Mouse (Mus musculus): ENCODE results near the gene Zfp451. TPM values are rescaled to one million over a fixed set of nuclear protein-coding genes. Genes with fewer than 3 reads are reported as not detected.

The Zfp451 gene
- polyA plus RNA-seq, 1 experiment from 2014 or later: 34.3 TPM

DNA sequence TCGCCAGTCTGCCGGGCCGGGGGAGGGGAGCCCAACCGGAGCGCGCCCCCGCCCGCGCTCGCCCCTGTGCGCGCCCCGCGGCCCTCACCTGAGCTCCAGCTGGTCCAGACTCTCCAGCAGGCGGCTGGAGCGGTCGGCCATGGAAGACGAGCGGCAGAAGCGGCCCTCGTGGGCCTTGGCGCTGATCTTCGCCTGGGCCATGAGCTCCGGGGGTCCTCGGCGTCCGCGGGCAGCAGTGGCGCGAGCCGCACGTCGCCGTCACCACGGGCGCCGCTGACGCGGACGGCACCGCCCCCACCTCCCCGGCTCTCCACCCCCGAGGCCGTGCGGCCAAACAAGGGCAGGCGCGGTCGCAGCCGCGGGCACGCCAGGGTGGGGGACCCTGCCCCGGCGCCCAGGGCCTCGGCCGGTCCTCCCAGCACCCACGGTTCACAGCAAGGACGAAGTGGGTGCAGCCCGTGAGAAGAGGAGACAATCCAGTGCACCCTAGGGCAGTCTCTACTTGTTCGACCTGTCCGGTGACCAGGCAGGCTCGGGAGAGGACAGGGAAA lies 56.8 kb downstream of the Zfp451 start, which contains the start of gene Bag2:
TSS of gene Bag2 (minus strand) at position 305 of the 551 bp plus-strand sequence.
- Histone ChIP-seq H3K4me3 (ENCODE audit: low read depth, low read length) (peak within 1 kb of the TSS; percentile 74), H3K9me3 (ENCODE audit: low read depth, low read length) (no peaks in the 10 kb centered on the region), H3K4me1 (ENCODE audit: insufficient read depth) (no peaks in the 10 kb centered on the region; the same call in 1 of the 2 replicates), H3K27ac (ENCODE audit: low read depth) (peak within 1 kb of the TSS; percentile 72; the same call in 1 of the 2 replicates), H3K4me2 (peak within 1 kb of the TSS; percentile 91), H3K9ac (peak within 1 kb of the TSS; percentile 85), H3K36me3 (ENCODE audit: insufficient read depth) (peaks cover 16% of the 10 kb centered on the region; the same call in 1 of the 2 replicates), H3K27me3 (ENCODE audit: insufficient read depth, low read length) (no peaks in the 10 kb centered on the region)
- ATAC-seq (ENCODE audit: insufficient read depth) (peak; percentile 92), DNase-seq (peak; percentile 77)
- peak; percentile 26 for TF ChIP-seq CTCF (IDR thresholded peaks at IDR 0.05; ENCODE audit: low read depth)
- WGBS: under 1% methylated on average over 61 of the region's 61 CpGs

DNA sequence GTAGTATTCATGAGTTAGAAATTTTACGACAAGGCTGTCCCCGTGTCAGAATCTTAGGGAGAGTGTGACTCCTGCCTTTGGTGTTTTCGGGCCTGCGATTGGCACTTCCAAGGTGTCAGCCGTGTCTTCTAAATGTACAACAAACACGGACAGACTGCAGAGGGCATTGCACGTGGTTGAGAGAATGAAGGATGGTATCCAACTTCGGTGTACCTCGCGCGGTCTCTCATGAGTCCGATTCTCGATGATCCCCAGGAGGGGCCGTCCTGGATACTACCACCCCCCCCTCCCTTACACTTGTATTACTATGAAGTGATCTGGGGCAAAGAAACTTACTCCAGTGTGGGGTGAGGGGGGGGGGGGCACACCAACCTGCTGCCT lies 57.4 kb downstream of the Zfp451 start:
- Histone ChIP-seq H3K36me3 (ENCODE audit: insufficient read depth) (peaks cover 15% of the 10 kb centered on the region; the same call in 1 of the 2 replicates), H3K27ac (ENCODE audit: low read depth) (no peak overlapping the region), H3K27me3 (ENCODE audit: insufficient read depth, low read length) (no peaks in the 10 kb centered on the region), H3K4me2 (peak overlapping the region; percentile 91), H3K4me1 (ENCODE audit: insufficient read depth) (no peaks in the 10 kb centered on the region; the same call in 1 of the 2 replicates), H3K9me3 (ENCODE audit: low read depth, low read length) (no peaks in the 10 kb centered on the region), H3K4me3 (ENCODE audit: low read depth, low read length) (peak overlapping the region; percentile 74), H3K9ac (peak overlapping the region; percentile 85)
- TF ChIP-seq CTCF (IDR thresholded peaks at IDR 0.05; ENCODE audit: low read depth): no peak
- 1% methylated on average over 14 of the region's 14 CpGs for WGBS
- ATAC-seq (ENCODE audit: insufficient read depth) (peak; percentile 52), DNase-seq (peak; percentile 42)

DNA sequence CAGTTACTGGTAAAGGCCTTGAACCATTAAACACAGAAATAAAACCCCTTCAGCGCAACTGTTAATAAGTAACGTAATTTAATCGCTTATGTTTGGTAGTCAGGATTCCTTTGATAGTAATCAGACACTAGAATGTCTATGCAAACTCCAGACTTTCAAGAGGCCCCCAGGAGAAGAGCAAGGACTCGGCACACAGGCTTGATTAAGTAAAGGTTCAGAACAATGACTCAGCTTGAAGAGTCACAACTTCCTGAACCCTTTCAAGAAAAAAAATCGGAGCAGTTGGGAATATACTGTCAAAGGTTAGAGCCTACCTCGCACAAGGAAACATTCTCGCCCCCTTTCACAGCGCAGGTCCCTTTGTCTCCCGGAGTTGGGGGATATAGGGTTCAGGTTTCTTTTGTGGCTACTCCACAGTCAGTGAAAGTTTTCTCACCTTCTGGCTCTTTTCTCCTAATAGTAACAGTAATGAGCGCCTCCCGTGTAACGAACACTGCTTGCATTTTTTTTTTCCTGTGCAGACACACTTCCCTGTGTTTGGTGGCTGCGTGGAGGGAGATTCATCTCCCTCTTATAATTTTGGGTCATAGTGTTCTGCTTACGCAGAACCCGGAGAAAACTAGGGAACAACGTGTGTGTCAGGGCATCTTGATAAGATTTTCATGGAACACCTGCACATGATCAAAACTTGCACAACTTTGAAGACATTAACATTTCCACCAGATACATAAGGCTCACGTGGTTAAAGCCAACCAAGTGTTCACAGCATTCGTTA lies 58.0 kb downstream of the Zfp451 start:
- WGBS: 16% methylated on average over 18 of the region's 18 CpGs
- no peaks in the 10 kb centered on the region for H3K9me3 ChIP-seq (ENCODE audit: low read depth, low read length)
- H3K36me3 ChIP-seq (ENCODE audit: insufficient read depth): peaks cover 14% of the 10 kb centered on the region; the same call in 1 of the 2 replicates
- peak overlapping the region; percentile 85 for H3K9ac ChIP-seq
- peak; percentile 32 for DNase-seq
- H3K4me1 ChIP-seq (ENCODE audit: insufficient read depth): no peaks in the 10 kb centered on the region; the same call in 1 of the 2 replicates
- no peak for TF ChIP-seq CTCF (IDR thresholded peaks at IDR 0.05; ENCODE audit: low read depth)
- ATAC-seq (ENCODE audit: insufficient read depth): no peak
- no peaks in the 10 kb centered on the region for H3K27me3 ChIP-seq (ENCODE audit: insufficient read depth, low read length)
- H3K4me2 ChIP-seq: peak overlapping the region; percentile 91
- H3K27ac ChIP-seq (ENCODE audit: low read depth): no peak overlapping the region
- H3K4me3 ChIP-seq (ENCODE audit: low read depth, low read length): peak overlapping the region; percentile 74

DNA sequence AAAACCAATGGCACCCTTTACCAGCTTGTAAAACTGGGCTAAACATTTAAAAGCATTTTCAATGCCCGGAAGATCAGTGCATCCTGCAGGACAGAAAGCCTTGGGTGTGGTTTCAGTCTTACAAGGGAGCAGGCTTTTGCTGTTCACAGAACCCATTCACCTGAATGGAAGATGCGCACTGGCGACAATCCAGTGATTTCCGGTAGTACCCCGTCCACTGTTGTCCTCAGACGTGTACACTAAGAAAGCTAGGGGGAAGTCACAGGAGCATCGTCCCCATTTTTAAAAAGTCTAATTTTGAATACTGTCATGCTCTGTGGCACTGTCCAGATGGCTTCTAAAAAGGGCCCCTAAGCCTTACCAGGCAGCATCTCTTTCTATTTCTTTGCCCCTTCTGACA lies 58.6 kb downstream of the Zfp451 start:
- H3K27me3 ChIP-seq (ENCODE audit: insufficient read depth, low read length): no peaks in the 10 kb centered on the region
- peaks cover 10% of the 10 kb centered on the region; the same call in 1 of the 2 replicates for H3K36me3 ChIP-seq (ENCODE audit: insufficient read depth)
- no peak for TF ChIP-seq CTCF (IDR thresholded peaks at IDR 0.05; ENCODE audit: low read depth)
- no peak overlapping the region; the same call in 1 of the 2 replicates for H3K27ac ChIP-seq (ENCODE audit: low read depth)
- H3K4me3 ChIP-seq (ENCODE audit: low read depth, low read length): no peak overlapping the region
- H3K4me2 ChIP-seq: peak overlapping the region; percentile 91
- no peaks in the 10 kb centered on the region for H3K9me3 ChIP-seq (ENCODE audit: low read depth, low read length)
- ATAC-seq (ENCODE audit: insufficient read depth) (no peak), DNase-seq (no peak)
- no peak overlapping the region for H3K9ac ChIP-seq
- WGBS: 75% methylated on average over 7 of the region's 7 CpGs
- no peaks in the 10 kb centered on the region; the same call in 1 of the 2 replicates for H3K4me1 ChIP-seq (ENCODE audit: insufficient read depth)

DNA sequence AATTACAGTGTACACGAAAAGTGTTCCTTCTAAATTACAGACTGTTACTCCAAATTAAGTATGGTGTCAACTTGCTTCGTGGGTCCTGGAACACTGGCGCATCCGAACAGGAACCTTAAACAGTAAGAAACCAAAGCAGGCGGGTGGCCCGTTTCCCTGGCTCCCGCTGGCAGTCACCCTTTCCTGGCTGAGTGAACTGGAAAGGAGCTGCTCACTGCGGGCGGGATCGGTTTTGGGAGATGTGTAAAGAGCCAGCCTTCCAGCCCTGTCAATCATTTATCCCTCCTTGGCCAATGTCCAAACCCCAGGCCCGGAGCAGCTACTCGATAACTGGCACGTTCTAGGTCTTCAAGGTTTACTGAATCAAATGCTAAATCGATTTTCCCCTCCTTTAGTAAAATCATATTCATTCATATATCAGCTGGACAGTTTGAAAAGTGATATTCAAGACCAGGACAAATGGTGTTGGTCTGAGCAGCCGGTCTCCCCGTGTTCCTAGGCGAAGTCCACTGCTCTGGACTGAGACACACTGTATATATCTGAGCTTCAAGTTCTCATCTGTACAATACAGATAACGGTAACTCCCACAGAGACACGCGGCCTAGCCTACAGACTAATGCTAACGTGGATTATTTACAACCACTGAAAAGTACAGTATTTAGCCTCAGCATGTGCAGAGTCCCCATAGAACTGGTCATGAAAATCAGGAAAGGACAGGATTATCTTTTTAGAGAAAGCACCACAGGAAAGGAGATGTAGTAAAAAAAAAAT lies 59.2 kb downstream of the Zfp451 start:
- no peaks in the 10 kb centered on the region; the same call in 1 of the 2 replicates for H3K4me1 ChIP-seq (ENCODE audit: insufficient read depth)
- no peaks in the 10 kb centered on the region for H3K27me3 ChIP-seq (ENCODE audit: insufficient read depth, low read length)
- no peaks in the 10 kb centered on the region for H3K9me3 ChIP-seq (ENCODE audit: low read depth, low read length)
- no peak for ATAC-seq (ENCODE audit: insufficient read depth)
- 80% methylated on average over 21 of the region's 21 CpGs for WGBS
- no peak overlapping the region for H3K4me3 ChIP-seq (ENCODE audit: low read depth, low read length)
- peak overlapping the region; percentile 10; the same call in 1 of the 2 replicates for H3K4me2 ChIP-seq
- no peak overlapping the region for H3K9ac ChIP-seq
- H3K27ac ChIP-seq (ENCODE audit: low read depth): no peak overlapping the region
- no peak for TF ChIP-seq CTCF (IDR thresholded peaks at IDR 0.05; ENCODE audit: low read depth)
- DNase-seq: no peak
- 0 out of 2 replicates have a peak, but pooled peaks cover 3% of the 10 kb centered on the region for H3K36me3 ChIP-seq (ENCODE audit: insufficient read depth)

DNA sequence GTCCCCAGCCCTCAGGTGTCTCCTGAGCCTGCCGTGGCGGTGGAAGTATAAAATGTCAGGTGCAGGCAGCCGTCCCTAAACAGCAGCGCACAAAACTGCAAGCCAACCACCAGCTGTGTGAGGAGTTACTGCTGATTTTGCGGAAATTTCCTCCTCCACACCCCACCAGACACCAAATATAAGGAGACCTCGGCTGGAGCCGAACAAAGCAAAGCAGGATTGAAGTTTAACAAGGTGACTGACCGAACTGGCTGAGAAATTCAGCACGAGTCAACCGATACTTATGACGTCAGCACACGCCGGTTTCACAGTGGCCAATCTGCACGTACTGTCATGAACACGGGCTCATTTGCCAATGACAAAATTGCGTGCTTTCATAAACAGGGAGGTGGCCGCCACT lies 60.3 kb downstream of the Zfp451 start:
- DNase-seq: no peak
- Histone ChIP-seq H3K9ac (no peak overlapping the region), H3K4me2 (no peak overlapping the region), H3K27me3 (ENCODE audit: insufficient read depth, low read length) (no peaks in the 10 kb centered on the region), H3K4me3 (ENCODE audit: low read depth, low read length) (no peak overlapping the region), H3K36me3 (ENCODE audit: insufficient read depth) (0 out of 2 replicates have a peak, but pooled peaks cover 6% of the 10 kb centered on the region), H3K4me1 (ENCODE audit: insufficient read depth) (no peaks in the 10 kb centered on the region; the same call in 1 of the 2 replicates), H3K27ac (ENCODE audit: low read depth) (no peak overlapping the region), H3K9me3 (ENCODE audit: low read depth, low read length) (no peaks in the 10 kb centered on the region)
- no peak for ATAC-seq (ENCODE audit: insufficient read depth)
- WGBS: 88% methylated on average over 17 of the region's 17 CpGs
- no peak for TF ChIP-seq CTCF (IDR thresholded peaks at IDR 0.05; ENCODE audit: low read depth)

Measured in lung, embryonic 14.5 days (tissue).